Mouse (Mus musculus) kidney, postnatal 0 days (tissue): ENCODE measurements at regions not wholly inside any gene's neighbourhood (a gene's known extent, or its start where the extent isn't known, plus 50 kb on each side); places are given as distances from the start of the nearest gene placed in this dataset.

Experiments used
- ATAC-seq: fragments of 200-750 bp; cut with Nextera tagmentation; replicated peaks from 2 replicates; pipeline ENCODE4 v1.8.0; 2017; ENCODE audit warnings: low read depth, moderate number of reproducible peaks, moderate TSS enrichment, moderate library complexity; ENCODE audit not compliant: low FRiP score
- DNase-seq: peaks from one replicate; pipeline ENCODE4 v3.0.0-alpha.2; 2016; ENCODE audit warnings: low spot score
- H3K27ac ChIP-seq: fragments of 300-500 bp; sonication (generic); 2 replicates; pipeline ENCODE4 v1.5.1; 2014; ENCODE audit warnings: mild to moderate bottlenecking
- H3K27me3 ChIP-seq: fragments of 300-500 bp; sonication (generic); 2 replicates; pipeline ENCODE4 v1.6.1; 2014; ENCODE audit warnings: low read length, mixed read lengths; ENCODE audit not compliant: insufficient read depth
- H3K36me3 ChIP-seq: fragments of 300-500 bp; sonication (generic); 2 replicates; pipeline ENCODE4 v1.6.1; 2014; ENCODE audit warnings: low read length, mixed read lengths; ENCODE audit not compliant: insufficient read depth
- H3K4me1 ChIP-seq: fragments of 300-500 bp; sonication (generic); replicated peaks from 2 replicates; pipeline ENCODE4 v1.6.1; 2014; ENCODE audit warnings: antibody characterized with exemption, low read length, mixed read lengths; ENCODE audit not compliant: insufficient read depth
- H3K4me2 ChIP-seq: fragments of 300-500 bp; sonication (generic); 2 replicates; pipeline ENCODE4 v1.6.1; 2014; ENCODE audit warnings: mild to moderate bottlenecking, low read length, moderate library complexity, mixed read lengths
- H3K4me3 ChIP-seq: fragments of 300-500 bp; sonication (generic); replicated peaks from 2 replicates; pipeline ENCODE4 v1.5.1; 2014; ENCODE audit warnings: low read depth, low read length
- H3K9ac ChIP-seq: fragments of 300-500 bp; sonication (generic); 2 replicates; pipeline ENCODE4 v1.6.1; 2014; ENCODE audit warnings: low read depth, low read length
- H3K9me3 ChIP-seq: fragments of 300-500 bp; sonication (generic); replicated peaks from 2 replicates; pipeline ENCODE4 v1.6.1; 2016; ENCODE audit warnings: low read length, inconsistent platforms, mixed read lengths
- CTCF ChIP-seq: IDR thresholded peaks from 2 replicates; pipeline ENCODE4 v1.5.1; 2016; ENCODE audit warnings: antibody characterized with exemption, low read depth, mild to moderate bottlenecking, moderate library complexity
- WGBS: fragments of 180-500 bp; shearing (Covaris S2); extraction: QIAGEN DNeasy Blood & Tissue Kit; methylation state at CpG from one replicate; pipeline ENCODE4 v1.1.7; 2014; 5-methylcytosine and 5-hydroxymethylcytosine counted together

GRCm38 (mm10) chr17:83110556-83110955, 104.5 kb upstream of the Pkdcc start:
- TF ChIP-seq CTCF: no peak
- Histone ChIP-seq H3K4me2 (no peak overlapping the region), H3K4me3 (no peak overlapping the region), H3K9ac (no peak overlapping the region), H3K36me3 (no peaks in the 10 kb centered on the region), H3K9me3 (no peaks in the 10 kb centered on the region), H3K27ac (no peak overlapping the region), H3K27me3 (no peaks in the 10 kb centered on the region), H3K4me1 (0 out of 2 replicates have a peak, but pooled peaks cover 8% of the 10 kb centered on the region)
- no peak for ATAC-seq
- WGBS: 58% methylated on average over 8 of the region's 8 CpGs
- no peak for DNase-seq

GRCm38 (mm10) chr17:83115146-83115545, 99.9 kb upstream of the Pkdcc start:
- no peaks in the 10 kb centered on the region for H3K36me3 ChIP-seq
- no peak overlapping the region for H3K4me3 ChIP-seq
- TF ChIP-seq CTCF: no peak
- H3K4me1 ChIP-seq: peaks cover 5% of the 10 kb centered on the region; the same call in 1 of the 2 replicates
- no peak overlapping the region for H3K9ac ChIP-seq
- H3K9me3 ChIP-seq: no peaks in the 10 kb centered on the region
- DNase-seq (no peak), ATAC-seq (0 out of 2 replicates have a peak, but pooled peaks have one; percentile 59)
- 51% methylated on average over 4 of the region's 4 CpGs for WGBS
- no peaks in the 10 kb centered on the region for H3K27me3 ChIP-seq
- H3K4me2 ChIP-seq: no peak overlapping the region
- no peak overlapping the region for H3K27ac ChIP-seq

- Histone ChIP-seq H3K9me3 (no peaks in the 10 kb centered on the region), H3K27me3 (no peaks in the 10 kb centered on the region), H3K27ac (no peak overlapping the region), H3K9ac (no peak overlapping the region), H3K36me3 (no peaks in the 10 kb centered on the region), H3K4me2 (no peak overlapping the region), H3K4me1 (peaks cover 5% of the 10 kb centered on the region; the same call in 1 of the 2 replicates), H3K4me3 (no peak overlapping the region)
- 45% methylated on average over 6 of the region's 6 CpGs for WGBS
- ATAC-seq: no peak
- no peak for TF ChIP-seq CTCF
- no peak for DNase-seq
Measured at GRCm38 (mm10) chr17:83115832-83116480, 99.1 kb upstream of the Pkdcc start.

- no peak for TF ChIP-seq CTCF
- H3K4me3 ChIP-seq: no peak overlapping the region
- 69% methylated on average over 16 of the region's 16 CpGs for WGBS
- H3K36me3 ChIP-seq: no peaks in the 10 kb centered on the region
- no peak for ATAC-seq
- peaks cover 10% of the 10 kb centered on the region; the same call in 1 of the 2 replicates for H3K4me1 ChIP-seq
- no peak overlapping the region for H3K4me2 ChIP-seq
- H3K9ac ChIP-seq: no peak overlapping the region
- H3K27ac ChIP-seq: no peak overlapping the region
- H3K27me3 ChIP-seq: no peaks in the 10 kb centered on the region
- no peak for DNase-seq
- H3K9me3 ChIP-seq: no peaks in the 10 kb centered on the region
Measured at GRCm38 (mm10) chr17:83120665-83121232, 94.3 kb upstream of the Pkdcc start.

GRCm38 (mm10) chr17:83122525-83123280, 92.4 kb upstream of the Pkdcc start:
- Histone ChIP-seq H3K4me2 (peak overlapping the region; percentile 55), H3K27me3 (no peaks in the 10 kb centered on the region), H3K4me3 (peak overlapping the region; percentile 20), H3K36me3 (no peaks in the 10 kb centered on the region), H3K9me3 (no peaks in the 10 kb centered on the region), H3K9ac (peak overlapping the region; percentile 50; the same call in 1 of the 2 replicates), H3K27ac (peak overlapping the region; percentile 70), H3K4me1 (peaks cover 11% of the 10 kb centered on the region; the same call in 1 of the 2 replicates)
- ATAC-seq (peak; percentile 68), DNase-seq (peak; percentile 84)
- WGBS: 8% methylated on average over 20 of the region's 20 CpGs
- no peak for TF ChIP-seq CTCF

GRCm38 (mm10) chr17:83125057-83125456, 90.0 kb upstream of the Pkdcc start:
- H3K9me3 ChIP-seq: no peaks in the 10 kb centered on the region
- no peaks in the 10 kb centered on the region for H3K27me3 ChIP-seq
- H3K4me1 ChIP-seq: peaks cover 20% of the 10 kb centered on the region
- no peaks in the 10 kb centered on the region for H3K36me3 ChIP-seq
- no peak for TF ChIP-seq CTCF
- H3K27ac ChIP-seq: no peak overlapping the region
- ATAC-seq (no peak), DNase-seq (peak; percentile 63)
- no peak overlapping the region for H3K9ac ChIP-seq
- no peak overlapping the region for H3K4me2 ChIP-seq
- no peak overlapping the region for H3K4me3 ChIP-seq
